Mouse (Mus musculus) adrenal gland, postnatal 25 days (tissue): Measurements from ENCODE around the gene 2810004N23Rik. TPM values are rescaled to one million over a fixed set of nuclear protein-coding genes. Genes with fewer than 3 reads are reported as not detected.
A peak's percentile ranks its signal among the peaks of the same experiment; 100 is the strongest.
"Not testable (repeated sequence)": the region's sequence is repeated elsewhere in the genome, so short reads cannot be mapped to it uniquely, and the experiment has no call there.

Experiments used
- DNase-seq: peaks from one replicate; pipeline ENCODE4 v3.0.0; 2021; ENCODE audit warnings: mixed read lengths
- total RNA-seq: library from RNA; stranded (reverse); gene quantifications from 2 replicates; pipeline ENCODE4 v1.2.3, GENCODE M21; 2021

2810004N23Rik gene
- total RNA-seq, 1 experiment from 2014 or later: 35.2 TPM

GRCm38 (mm10) chr8:124866669-124867068 lies 3.7 kb upstream of the 2810004N23Rik start:
- no peak for DNase-seq

DNA sequence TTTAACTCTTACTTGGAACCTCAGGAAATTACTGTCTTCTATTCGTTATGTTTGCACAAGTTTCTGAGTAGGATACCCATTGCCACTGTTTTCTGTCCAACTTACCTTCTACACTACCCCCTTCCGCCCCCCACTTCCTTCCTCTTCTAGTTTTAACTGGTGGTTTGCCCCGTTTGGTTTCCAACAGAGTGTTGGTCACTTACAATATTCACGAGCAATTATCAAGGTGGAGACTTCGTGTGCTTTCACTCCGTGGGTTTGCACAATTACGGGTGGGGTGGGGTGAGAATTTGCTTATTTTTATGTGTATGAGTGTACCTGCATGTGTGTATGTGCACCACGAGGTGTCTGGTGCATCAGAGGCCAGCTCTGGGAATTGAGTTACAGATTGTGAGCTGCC lies 809 bp upstream of the 2810004N23Rik start:
- DNase-seq: no peak

- no peak for DNase-seq
These were observed 300 bp upstream of the 2810004N23Rik start for GRCm38 (mm10) chr8:124863163-124863677.

GRCm38 (mm10) chr8:124860188-124860587 lies 2.7 kb downstream of the 2810004N23Rik start:
- DNase-seq: no peak

DNA sequence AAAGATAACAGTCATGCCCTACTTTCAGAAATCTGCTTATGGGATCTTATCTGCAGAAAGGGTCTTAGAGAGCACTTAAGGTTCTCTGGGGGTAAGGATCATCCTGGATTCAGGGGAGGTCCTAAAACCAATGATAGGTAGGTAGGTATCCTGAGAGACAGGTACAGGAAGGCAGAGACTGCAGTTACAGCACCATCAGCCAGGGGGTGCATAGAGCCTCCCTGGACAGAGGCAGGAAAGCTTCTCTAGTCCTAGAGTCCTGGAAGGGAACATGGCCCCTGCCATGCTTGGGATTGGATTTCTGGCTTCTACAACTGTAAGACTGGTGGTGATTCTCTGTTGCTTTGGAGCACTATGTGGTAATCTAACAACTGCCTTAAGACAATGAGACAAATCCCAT lies 3.5 kb downstream of the 2810004N23Rik start:
- DNase-seq: no peak

- no peak for DNase-seq
These were observed 9.4 kb downstream of the 2810004N23Rik start for GRCm38 (mm10) chr8:124853511-124853910.

- no peak for DNase-seq
These were observed 17.3 kb downstream of the 2810004N23Rik start for GRCm38 (mm10) chr8:124845573-124845972.

DNA sequence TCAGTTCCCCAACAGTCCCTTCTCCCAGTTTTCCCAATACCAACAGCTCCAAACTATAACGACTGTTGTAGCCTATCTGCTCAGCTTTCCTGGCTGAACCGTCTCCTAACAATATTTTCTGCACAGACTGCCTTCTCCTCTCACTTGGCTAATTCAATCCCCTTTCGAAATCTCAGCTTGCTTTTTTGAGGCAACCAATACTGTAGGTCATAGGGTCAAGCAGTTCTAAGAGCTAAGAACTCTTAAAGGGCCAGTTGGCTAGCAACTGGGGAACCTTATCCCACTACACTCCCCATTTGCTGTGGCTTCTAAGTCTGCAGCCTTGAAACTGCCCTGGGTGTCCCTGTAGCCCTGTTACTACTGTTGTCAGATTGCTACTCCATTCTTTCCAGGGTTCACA lies 17.8 kb downstream of the 2810004N23Rik start:
- no peak for DNase-seq

DNA sequence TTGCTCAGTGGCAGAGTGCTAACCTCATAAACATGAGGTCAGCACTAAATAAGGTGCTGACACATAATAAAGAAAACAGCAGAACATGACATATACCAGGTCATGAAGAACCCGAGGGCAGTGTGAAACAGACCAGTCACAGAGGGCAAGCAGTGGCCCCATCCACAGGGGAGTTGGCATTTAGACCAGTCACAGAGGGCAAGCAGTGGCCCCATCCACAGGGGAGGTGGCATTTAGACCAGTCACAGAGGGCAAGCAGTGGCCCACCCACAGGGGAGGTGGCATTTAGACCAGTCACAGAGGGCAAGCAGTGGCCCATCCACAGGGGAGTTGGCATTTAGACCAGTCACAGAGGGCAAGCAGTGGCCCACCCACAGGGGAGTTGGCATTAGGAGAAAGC lies 20.0 kb downstream of the 2810004N23Rik start:
- DNase-seq: not testable (repeated sequence)

GRCm38 (mm10) chr8:124841775-124842174 lies 21.1 kb downstream of the 2810004N23Rik start:
- DNase-seq: no peak

GRCm38 (mm10) chr8:124840900-124841299 lies 22.0 kb downstream of the 2810004N23Rik start:
- no peak for DNase-seq

DNA sequence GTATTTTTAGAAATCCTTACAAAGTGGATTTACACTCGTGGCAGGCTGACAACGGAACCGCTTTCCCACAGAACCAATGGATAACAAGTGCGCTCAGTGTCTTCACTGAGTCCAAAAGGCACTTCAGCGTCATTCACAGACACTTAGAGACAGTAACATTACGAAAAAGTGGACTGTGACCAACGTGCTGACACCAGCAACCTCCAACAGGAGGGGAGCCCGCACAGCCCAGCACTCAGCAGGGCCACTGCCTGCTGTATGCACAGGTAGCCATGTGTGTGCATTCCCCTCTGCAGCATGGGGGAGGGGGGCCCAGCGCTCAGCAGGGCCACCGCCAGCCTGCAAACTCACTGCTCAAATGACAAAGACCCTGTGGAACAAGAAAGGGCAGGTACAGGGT lies 23.5 kb downstream of the 2810004N23Rik start:
- no peak for DNase-seq

DNA sequence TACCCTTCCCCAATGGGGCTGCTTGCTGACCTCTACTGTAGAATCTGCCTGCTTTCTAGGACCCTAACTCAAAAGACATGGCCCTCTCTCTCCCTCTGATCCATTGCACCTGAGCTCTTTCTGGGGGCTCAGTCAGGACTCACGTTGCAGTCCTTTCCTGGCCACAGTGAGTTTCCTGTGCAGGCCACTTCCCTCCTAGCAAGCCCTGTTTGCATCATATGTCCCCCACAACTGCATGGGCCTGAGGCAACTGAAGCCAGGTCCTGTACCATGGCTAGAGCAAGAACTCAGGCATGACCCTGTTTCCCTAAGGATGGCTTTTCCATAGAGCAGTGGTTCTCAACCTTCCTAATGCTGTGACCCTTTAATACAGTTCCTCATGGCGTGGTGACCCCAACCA lies 25.0 kb downstream of the 2810004N23Rik start:
- DNase-seq: no peak

DNA sequence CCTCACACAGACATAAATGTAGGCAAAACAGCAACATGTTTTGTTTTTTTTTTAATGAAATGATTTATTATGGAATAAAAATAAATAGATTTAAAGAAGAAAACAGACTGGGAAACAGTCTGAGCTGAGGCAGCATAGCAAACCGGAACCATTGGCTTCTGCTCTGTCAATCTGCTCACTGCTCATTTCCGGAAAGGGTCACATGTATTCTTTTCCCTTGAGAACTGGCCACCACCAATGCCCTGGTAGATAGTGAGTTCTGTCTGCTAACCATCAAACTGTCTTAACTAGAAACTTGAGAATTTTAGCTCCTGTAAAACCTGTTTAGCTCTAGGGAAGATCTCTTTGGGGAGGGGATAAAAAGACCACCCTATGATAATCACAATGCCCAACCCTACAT lies 26.0 kb downstream of the 2810004N23Rik start:
- DNase-seq: no peak

- no peak for DNase-seq
These were observed 26.6 kb downstream of the 2810004N23Rik start for GRCm38 (mm10) chr8:124836273-124836672.

DNA sequence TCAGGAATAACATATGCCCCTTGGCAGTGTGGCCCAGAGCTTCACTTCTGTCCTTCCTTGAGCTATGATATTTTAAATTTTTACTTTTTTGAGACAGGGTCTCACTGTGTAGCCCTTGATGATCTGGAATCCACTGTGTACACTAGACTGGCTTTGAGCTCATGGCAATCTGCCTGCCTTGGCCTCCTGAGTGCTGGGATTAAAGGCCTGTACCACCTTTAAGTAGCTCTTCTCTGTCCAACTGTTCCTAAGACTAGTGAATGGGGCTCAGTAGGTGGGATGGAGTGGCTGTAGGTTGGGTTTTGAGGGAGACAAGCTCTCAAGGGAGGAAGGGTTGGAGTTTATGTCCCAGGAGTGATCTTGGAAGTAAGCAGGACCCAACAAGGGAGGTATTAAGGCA lies 27.1 kb downstream of the 2810004N23Rik start:
- DNase-seq: no peak

DNA sequence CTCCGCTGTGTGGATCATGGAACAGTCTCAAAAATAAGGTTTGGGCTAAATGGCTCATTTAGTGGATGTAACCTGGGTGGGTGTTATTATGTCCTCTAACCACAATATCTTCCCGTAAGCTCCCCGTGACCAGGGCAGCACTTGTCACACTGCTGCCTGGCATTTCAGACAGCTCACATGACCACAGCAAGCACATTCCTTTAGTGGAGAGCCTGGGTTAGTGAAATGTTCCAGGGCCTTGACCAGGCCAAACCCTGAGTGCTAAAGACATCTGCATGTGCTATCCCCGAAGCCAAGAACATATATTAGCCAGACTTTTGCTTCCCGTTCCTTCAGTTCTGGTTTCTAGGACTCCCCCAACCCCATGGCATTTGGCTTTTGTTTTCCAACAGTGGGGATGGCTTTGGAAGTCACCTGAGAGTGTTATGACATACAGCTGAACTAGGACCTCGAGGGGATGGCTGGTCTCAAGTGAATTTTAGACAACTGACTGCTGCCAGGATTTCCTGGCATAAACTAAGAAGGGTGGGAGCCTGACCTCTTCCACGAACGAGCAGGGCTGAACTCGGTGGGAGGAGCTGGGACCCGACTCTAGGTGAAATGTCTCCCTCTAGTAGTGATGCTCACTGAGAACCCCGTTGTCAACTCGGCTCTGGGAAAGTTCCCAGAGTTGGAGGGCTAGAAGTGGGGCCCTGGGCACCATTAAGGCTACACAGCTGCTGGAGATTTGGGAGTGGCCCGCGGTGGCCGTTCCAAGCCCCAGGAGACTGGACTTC lies 29.3 kb downstream of the 2810004N23Rik start:
- DNase-seq: no peak

GRCm38 (mm10) chr8:124831941-124832340 lies 31.0 kb downstream of the 2810004N23Rik start:
- no peak for DNase-seq

GRCm38 (mm10) chr8:124831531-124831930 lies 31.4 kb downstream of the 2810004N23Rik start:
- no peak for DNase-seq

- no peak for DNase-seq
These were observed 32.9 kb downstream of the 2810004N23Rik start for GRCm38 (mm10) chr8:124830050-124830449.

- no peak for DNase-seq
These were observed 34.2 kb downstream of the 2810004N23Rik start for GRCm38 (mm10) chr8:124828561-124829240.

DNA sequence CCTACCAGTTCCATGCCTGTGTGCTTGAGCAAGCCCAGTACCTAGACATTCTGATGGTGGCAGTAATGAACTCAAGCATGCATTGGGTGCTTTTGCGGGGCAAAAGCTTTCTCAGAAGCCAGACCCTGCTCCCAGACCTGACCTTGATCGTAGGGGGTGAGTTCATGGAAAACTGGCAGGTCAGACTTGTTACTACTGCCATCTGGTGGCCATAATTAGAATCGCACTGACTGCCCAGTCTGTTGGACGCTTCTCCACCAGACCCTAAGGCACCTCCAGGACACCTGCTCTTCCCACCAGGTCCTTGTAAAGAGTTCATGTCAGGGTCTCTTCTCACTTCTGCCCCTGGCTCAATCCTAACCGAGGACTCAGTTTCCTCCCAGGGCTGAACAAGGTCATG lies 35.5 kb downstream of the 2810004N23Rik start:
- DNase-seq: no peak

- peak; percentile 59 for DNase-seq
These were observed 36.3 kb downstream of the 2810004N23Rik start for GRCm38 (mm10) chr8:124826658-124827057.

- DNase-seq: no peak
These were observed 39.4 kb downstream of the 2810004N23Rik start for GRCm38 (mm10) chr8:124823497-124823896.
